Mouse (Mus musculus): ENCODE results near the gene Lrrc59.
"Not testable (repeated sequence)": the region's sequence is repeated elsewhere in the genome, so short reads cannot be mapped to it uniquely, and the experiment has no call there.

Lrrc59 gene

GRCm38 (mm10) chr11:94692502-94692901 is 62.9 kb downstream of the Lrrc59 start:
- not testable (repeated sequence) for DNase-seq (ENCODE audit: extremely low read depth, low read depth)

Data from MEL-GATA-1-ER (cell line).